Mouse (Mus musculus): ENCODE measurements around the gene Tdgf1. TPM values are rescaled to one million over a fixed set of nuclear protein-coding genes. Genes with fewer than 3 reads are reported as not detected.

Tdgf1 gene
- polyA plus RNA-seq, 1 experiment, result 0.28 TPM

GRCm38 (mm10) chr9:110954681-110955445 lies 8.9 kb upstream of the Tdgf1 start:
- TF ChIP-seq CTCF (IDR thresholded peaks at IDR 0.05; ENCODE audit: control insufficient read depth, insufficient read depth, insufficient replicate concordance, low read depth, low read length) (no peak), POLR2A (IDR thresholded peaks at IDR 0.05; ENCODE audit: control insufficient read depth, low read depth, low read length) (no peak)
- Histone ChIP-seq H3K4me1 (ENCODE audit: control insufficient read depth, insufficient read depth, low read length) (no peaks in the 10 kb centered on the region), H3K4me3 (ENCODE audit: control insufficient read depth, low read depth, low read length) (no peak overlapping the region), H3K27ac (ENCODE audit: control insufficient read depth, insufficient read depth, low read depth, low read length) (no peak overlapping the region), H3K36me3 (ENCODE audit: control insufficient read depth, insufficient read depth, low read length) (no peaks in the 10 kb centered on the region), H3K27me3 (ENCODE audit: control insufficient read depth, insufficient read depth, low read length) (no peaks in the 10 kb centered on the region)

GRCm38 (mm10) chr9:110953550-110954461 lies 7.8 kb upstream of the Tdgf1 start:
- no peak for TF ChIP-seq CTCF (IDR thresholded peaks at IDR 0.05; ENCODE audit: control insufficient read depth, insufficient read depth, insufficient replicate concordance, low read depth, low read length)
- no peak for TF ChIP-seq POLR2A (IDR thresholded peaks at IDR 0.05; ENCODE audit: control insufficient read depth, low read depth, low read length)
- no peaks in the 10 kb centered on the region for H3K4me1 ChIP-seq (ENCODE audit: control insufficient read depth, insufficient read depth, low read length)
- H3K4me3 ChIP-seq (ENCODE audit: control insufficient read depth, low read depth, low read length), result peak overlapping the region; percentile 76
- no peaks in the 10 kb centered on the region for H3K36me3 ChIP-seq (ENCODE audit: control insufficient read depth, insufficient read depth, low read length)
- no peak overlapping the region for H3K27ac ChIP-seq (ENCODE audit: control insufficient read depth, insufficient read depth, low read depth, low read length)
- H3K27me3 ChIP-seq (ENCODE audit: control insufficient read depth, insufficient read depth, low read length), result no peaks in the 10 kb centered on the region

- H3K36me3 ChIP-seq (ENCODE audit: control insufficient read depth, insufficient read depth, low read length), result no peaks in the 10 kb centered on the region
- no peak overlapping the region for H3K4me3 ChIP-seq (ENCODE audit: control insufficient read depth, low read depth, low read length)
- no peaks in the 10 kb centered on the region for H3K27me3 ChIP-seq (ENCODE audit: control insufficient read depth, insufficient read depth, low read length)
- no peak overlapping the region for H3K27ac ChIP-seq (ENCODE audit: control insufficient read depth, insufficient read depth, low read depth, low read length)
- TF ChIP-seq POLR2A (IDR thresholded peaks at IDR 0.05; ENCODE audit: control insufficient read depth, low read depth, low read length) (no peak), CTCF (IDR thresholded peaks at IDR 0.05; ENCODE audit: control insufficient read depth, insufficient read depth, insufficient replicate concordance, low read depth, low read length) (no peak)
- no peaks in the 10 kb centered on the region for H3K4me1 ChIP-seq (ENCODE audit: control insufficient read depth, insufficient read depth, low read length)
Observed at GRCm38 (mm10) chr9:110952931-110953549, 7.1 kb upstream of the Tdgf1 start.

GRCm38 (mm10) chr9:110952398-110952797 lies 6.4 kb upstream of the Tdgf1 start:
- TF ChIP-seq CTCF (IDR thresholded peaks at IDR 0.05; ENCODE audit: control insufficient read depth, insufficient read depth, insufficient replicate concordance, low read depth, low read length) (no peak), POLR2A (IDR thresholded peaks at IDR 0.05; ENCODE audit: control insufficient read depth, low read depth, low read length) (no peak)
- Histone ChIP-seq H3K36me3 (ENCODE audit: control insufficient read depth, insufficient read depth, low read length) (no peaks in the 10 kb centered on the region), H3K4me3 (ENCODE audit: control insufficient read depth, low read depth, low read length) (no peak overlapping the region), H3K27ac (ENCODE audit: control insufficient read depth, insufficient read depth, low read depth, low read length) (no peak overlapping the region), H3K27me3 (ENCODE audit: control insufficient read depth, insufficient read depth, low read length) (no peaks in the 10 kb centered on the region), H3K4me1 (ENCODE audit: control insufficient read depth, insufficient read depth, low read length) (no peaks in the 10 kb centered on the region)

GRCm38 (mm10) chr9:110951866-110952265 lies 5.9 kb upstream of the Tdgf1 start:
- Histone ChIP-seq H3K36me3 (ENCODE audit: control insufficient read depth, insufficient read depth, low read length) (no peaks in the 10 kb centered on the region), H3K27ac (ENCODE audit: control insufficient read depth, insufficient read depth, low read depth, low read length) (no peak overlapping the region), H3K4me3 (ENCODE audit: control insufficient read depth, low read depth, low read length) (no peak overlapping the region), H3K27me3 (ENCODE audit: control insufficient read depth, insufficient read depth, low read length) (no peaks in the 10 kb centered on the region), H3K4me1 (ENCODE audit: control insufficient read depth, insufficient read depth, low read length) (peaks cover 5% of the 10 kb centered on the region)
- no peak for TF ChIP-seq POLR2A (IDR thresholded peaks at IDR 0.05; ENCODE audit: control insufficient read depth, low read depth, low read length)
- no peak for TF ChIP-seq CTCF (IDR thresholded peaks at IDR 0.05; ENCODE audit: control insufficient read depth, insufficient read depth, insufficient replicate concordance, low read depth, low read length)

- Histone ChIP-seq H3K27ac (ENCODE audit: control insufficient read depth, insufficient read depth, low read depth, low read length) (no peak within 1 kb of the TSS), H3K4me1 (ENCODE audit: control insufficient read depth, insufficient read depth, low read length) (peaks cover 10% of the 10 kb centered on the region), H3K4me3 (ENCODE audit: control insufficient read depth, low read depth, low read length) (no peak within 1 kb of the TSS), H3K27me3 (ENCODE audit: control insufficient read depth, insufficient read depth, low read length) (no peaks in the 10 kb centered on the region), H3K36me3 (ENCODE audit: control insufficient read depth, insufficient read depth, low read length) (no peaks in the 10 kb centered on the region)
- TF ChIP-seq POLR2A (IDR thresholded peaks at IDR 0.05; ENCODE audit: control insufficient read depth, low read depth, low read length), result no peak
- TF ChIP-seq CTCF (IDR thresholded peaks at IDR 0.05; ENCODE audit: control insufficient read depth, insufficient read depth, insufficient replicate concordance, low read depth, low read length), result no peak
Observed at GRCm38 (mm10) chr9:110951397-110951796, 5.4 kb upstream of the Tdgf1 start, which contains the start of gene Lrrc2. Lrrc2 (plus strand) TSS chr9:110951545.

- H3K4me3 ChIP-seq (ENCODE audit: control insufficient read depth, low read depth, low read length), result no peak overlapping the region
- TF ChIP-seq POLR2A (IDR thresholded peaks at IDR 0.05; ENCODE audit: control insufficient read depth, low read depth, low read length) (no peak), CTCF (IDR thresholded peaks at IDR 0.05; ENCODE audit: control insufficient read depth, insufficient read depth, insufficient replicate concordance, low read depth, low read length) (no peak)
- H3K36me3 ChIP-seq (ENCODE audit: control insufficient read depth, insufficient read depth, low read length), result no peaks in the 10 kb centered on the region
- no peak overlapping the region for H3K27ac ChIP-seq (ENCODE audit: control insufficient read depth, insufficient read depth, low read depth, low read length)
- no peaks in the 10 kb centered on the region for H3K27me3 ChIP-seq (ENCODE audit: control insufficient read depth, insufficient read depth, low read length)
- H3K4me1 ChIP-seq (ENCODE audit: control insufficient read depth, insufficient read depth, low read length), result peaks cover 14% of the 10 kb centered on the region
Observed at GRCm38 (mm10) chr9:110950109-110950508, 4.2 kb upstream of the Tdgf1 start.
